Mouse (Mus musculus) forebrain, embryonic 13.5 days (tissue): ENCODE results near the gene Kcnk13. TPM values are rescaled to one million over a fixed set of nuclear protein-coding genes. Genes with fewer than 3 reads are reported as not detected.

ENCODE experiments used
- ATAC-seq: fragments of 200-750 bp; cut with Nextera tagmentation; 2 replicates; pipeline ENCODE4 v1.8.0; 2017
- H3K27ac ChIP-seq: fragments of 300-500 bp; sonication (generic); 2 replicates; pipeline ENCODE4 v1.5.1; 2015; ENCODE audit warnings: inconsistent platforms, mild to moderate bottlenecking, moderate library complexity
- H3K27me3 ChIP-seq: fragments of 300-500 bp; sonication (generic); 2 replicates; pipeline ENCODE4 v1.6.1; 2015; ENCODE audit warnings: mild to moderate bottlenecking, inconsistent platforms
- H3K36me3 ChIP-seq: fragments of 300-500 bp; sonication (generic); 2 replicates; pipeline ENCODE4 v1.6.1; 2015; ENCODE audit warnings: mild to moderate bottlenecking, inconsistent platforms; ENCODE audit not compliant: poor library complexity, severe bottlenecking
- H3K4me1 ChIP-seq: fragments of 300-500 bp; sonication (generic); 2 replicates; pipeline ENCODE4 v1.6.1; 2015; ENCODE audit warnings: inconsistent platforms
- H3K4me2 ChIP-seq: fragments of 300-500 bp; sonication (generic); 2 replicates; pipeline ENCODE4 v1.6.1; 2015; ENCODE audit warnings: inconsistent platforms, mild to moderate bottlenecking, moderate library complexity
- H3K4me3 ChIP-seq: fragments of 300-500 bp; sonication (generic); 2 replicates; pipeline ENCODE4 v1.5.1; 2015; ENCODE audit warnings: mild to moderate bottlenecking, inconsistent platforms
- H3K9ac ChIP-seq: fragments of 300-500 bp; sonication (generic); 2 replicates; pipeline ENCODE4 v1.6.1; 2015; ENCODE audit warnings: mild to moderate bottlenecking, inconsistent platforms
- H3K9me3 ChIP-seq: fragments of 300-500 bp; sonication (generic); replicated peaks from 2 replicates; pipeline ENCODE4 v1.6.1; 2016; ENCODE audit warnings: inconsistent platforms
- WGBS: fragments of 180-500 bp; shearing (Covaris S2); methylation state at CpG from one replicate; pipeline ENCODE4 v1.1.7; 2015; 5-methylcytosine and 5-hydroxymethylcytosine counted together
- polyA plus RNA-seq: library from polyadenylated mRNA; unstranded; fragments of >200 nt; fragmentation: Nextera tagmentation; extraction: Ambion mirVana; gene quantifications from 2 replicates; pipeline ENCODE4 v1.2.1, GENCODE M21; 2015

Kcnk13 gene
- 0.49 and 0.88 TPM in 2 replicates for polyA plus RNA-seq

GRCm38 (mm10) chr12:99964301-99965202 lies at the start of gene Kcnk13:
Gene Kcnk13, plus strand, starts transcription at chr12:99964499.
- Histone ChIP-seq H3K4me2 (peak within 1 kb of the TSS; percentile 98), H3K4me3 (peak within 1 kb of the TSS; percentile 56), H3K4me1 (peaks cover 42% of the 10 kb centered on the region), H3K9me3 (no peaks in the 10 kb centered on the region), H3K36me3 (no peaks in the 10 kb centered on the region), H3K9ac (peak within 1 kb of the TSS; percentile 60), H3K27me3 (peaks cover 70% of the 10 kb centered on the region), H3K27ac (no peak within 1 kb of the TSS)
- ATAC-seq: peak; percentile 76
- WGBS: under 1% methylated on average over 39 of the region's 39 CpGs

DNA sequence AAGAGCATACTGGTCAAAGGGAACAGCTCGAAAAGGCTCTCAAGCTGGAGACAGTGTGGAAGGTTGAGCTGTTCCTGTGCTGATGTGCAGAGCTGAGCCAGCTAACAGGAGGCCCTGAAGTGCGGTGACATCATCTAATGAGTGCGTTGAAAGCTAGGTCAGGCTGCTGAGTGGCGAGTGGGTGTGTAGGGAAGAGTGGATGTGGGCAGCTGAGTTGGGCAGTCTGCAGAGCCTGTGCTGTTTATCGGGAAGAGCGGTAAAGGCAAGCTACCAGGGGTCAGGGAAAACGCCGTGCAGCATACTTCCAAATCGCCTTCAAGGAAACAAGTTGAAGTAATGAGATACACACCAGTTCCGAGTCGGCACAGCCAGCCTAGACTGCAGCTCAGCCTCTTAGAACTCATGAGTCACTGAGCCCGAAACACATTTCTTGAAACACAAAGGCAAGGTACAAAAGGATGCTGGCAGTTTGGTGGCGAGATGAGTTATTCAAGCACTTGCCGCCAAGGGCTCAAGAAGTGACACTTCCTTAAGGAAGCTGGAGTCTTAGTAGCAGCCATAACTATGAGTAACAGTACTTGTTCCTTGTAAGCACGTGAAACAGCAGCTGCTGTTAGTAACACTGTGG lies 46.4 kb upstream of the Kcnk13 start:
- H3K9ac ChIP-seq: no peak overlapping the region
- ATAC-seq: no peak
- 86% methylated on average over 15 of the region's 15 CpGs for WGBS
- H3K4me1 ChIP-seq: peaks cover 4% of the 10 kb centered on the region
- no peaks in the 10 kb centered on the region for H3K27me3 ChIP-seq
- no peak overlapping the region for H3K4me2 ChIP-seq
- H3K27ac ChIP-seq: no peak overlapping the region
- H3K36me3 ChIP-seq: peaks cover 63% of the 10 kb centered on the region
- no peaks in the 10 kb centered on the region for H3K9me3 ChIP-seq
- no peak overlapping the region for H3K4me3 ChIP-seq

DNA sequence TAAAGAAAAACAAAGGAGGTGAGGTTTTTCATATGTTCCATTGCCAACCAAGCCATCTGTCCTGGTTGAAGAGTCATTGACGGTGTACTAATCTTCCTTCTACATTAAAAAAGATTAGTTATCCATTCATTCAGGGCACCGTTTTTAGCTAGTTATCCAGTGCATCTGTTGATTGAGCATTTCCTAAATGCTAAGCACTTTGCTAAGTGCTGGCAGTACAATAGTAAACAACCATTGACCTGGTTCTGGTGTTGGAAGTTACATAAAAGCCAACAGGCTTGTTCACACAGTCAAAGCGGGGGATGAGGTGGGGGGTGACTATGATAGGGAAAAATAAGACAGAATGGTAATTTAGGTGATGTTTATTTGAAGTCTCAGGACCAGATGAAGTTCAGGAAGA lies 44.7 kb upstream of the Kcnk13 start:
- WGBS: 93% methylated on average over 3 of the region's 3 CpGs
- Histone ChIP-seq H3K4me1 (peaks cover 17% of the 10 kb centered on the region), H3K4me3 (no peak overlapping the region), H3K36me3 (peaks cover 51% of the 10 kb centered on the region), H3K27me3 (no peaks in the 10 kb centered on the region), H3K4me2 (no peak overlapping the region), H3K9me3 (no peaks in the 10 kb centered on the region), H3K9ac (no peak overlapping the region), H3K27ac (no peak overlapping the region)
- no peak for ATAC-seq

- H3K4me3 ChIP-seq: no peak overlapping the region
- no peak overlapping the region for H3K4me2 ChIP-seq
- WGBS: 87% methylated on average over 3 of the region's 3 CpGs
- H3K27me3 ChIP-seq: no peaks in the 10 kb centered on the region
- no peak for ATAC-seq
- peaks cover 53% of the 10 kb centered on the region for H3K36me3 ChIP-seq
- no peaks in the 10 kb centered on the region for H3K9me3 ChIP-seq
- H3K9ac ChIP-seq: no peak overlapping the region
- peaks cover 17% of the 10 kb centered on the region for H3K4me1 ChIP-seq
- H3K27ac ChIP-seq: no peak overlapping the region
Observed at GRCm38 (mm10) chr12:99921045-99921444, 43.3 kb upstream of the Kcnk13 start.

DNA sequence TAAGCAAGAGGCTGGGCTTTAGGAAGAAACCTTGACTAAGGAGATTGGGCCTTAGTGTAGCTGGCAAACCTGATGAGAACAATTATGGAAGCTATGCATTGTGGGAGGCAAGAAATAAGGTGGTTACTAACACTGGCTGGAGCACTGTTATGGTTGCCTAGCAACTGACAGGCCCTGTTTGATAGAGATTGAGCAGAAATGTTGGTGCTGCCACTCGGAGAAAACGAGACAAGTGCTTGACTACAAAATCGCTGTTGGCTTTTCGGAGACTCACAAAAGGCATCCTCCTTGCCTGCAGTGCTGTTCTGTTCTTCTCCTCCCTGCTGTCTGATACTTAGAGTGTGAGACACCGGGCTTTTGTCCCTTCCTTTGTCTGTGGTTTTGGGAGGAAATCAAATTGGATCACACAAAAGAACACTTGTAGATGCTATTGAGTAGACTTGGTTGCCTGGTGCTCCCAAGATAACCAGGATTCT lies 41.1 kb upstream of the Kcnk13 start:
- 4% methylated on average over 5 of the region's 5 CpGs for WGBS
- Histone ChIP-seq H3K4me1 (peaks cover 17% of the 10 kb centered on the region), H3K4me2 (no peak overlapping the region), H3K9ac (no peak overlapping the region), H3K27me3 (no peaks in the 10 kb centered on the region), H3K9me3 (no peaks in the 10 kb centered on the region), H3K4me3 (no peak overlapping the region), H3K36me3 (peaks cover 48% of the 10 kb centered on the region), H3K27ac (peak overlapping the region; percentile 83)
- peak; percentile 85 for ATAC-seq

DNA sequence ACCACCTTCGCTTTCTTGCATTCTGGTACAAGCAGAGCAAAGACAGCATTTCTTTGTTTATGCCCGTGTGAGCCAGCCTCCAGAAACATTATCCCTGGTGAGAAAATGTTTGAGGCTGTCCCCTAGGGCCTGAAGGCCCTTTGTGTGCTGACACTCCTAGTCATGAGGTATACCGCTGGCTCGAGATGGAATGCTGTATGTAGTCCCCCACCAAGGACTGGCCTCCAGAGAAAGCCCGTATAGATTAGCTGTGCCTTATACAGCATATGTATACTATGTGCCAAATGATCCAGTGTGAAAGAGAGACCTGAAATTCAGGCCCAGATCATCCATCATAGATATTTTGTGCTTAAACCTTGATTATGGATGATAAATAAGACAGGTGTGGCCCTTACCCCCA lies 40.6 kb upstream of the Kcnk13 start:
- peak overlapping the region; percentile 83 for H3K27ac ChIP-seq
- no peak overlapping the region for H3K4me3 ChIP-seq
- peaks cover 17% of the 10 kb centered on the region for H3K4me1 ChIP-seq
- ATAC-seq: no peak
- H3K9ac ChIP-seq: no peak overlapping the region
- no peak overlapping the region for H3K4me2 ChIP-seq
- peaks cover 43% of the 10 kb centered on the region for H3K36me3 ChIP-seq
- no peaks in the 10 kb centered on the region for H3K9me3 ChIP-seq
- no peaks in the 10 kb centered on the region for H3K27me3 ChIP-seq
- WGBS: 32% methylated on average over 5 of the region's 5 CpGs

DNA sequence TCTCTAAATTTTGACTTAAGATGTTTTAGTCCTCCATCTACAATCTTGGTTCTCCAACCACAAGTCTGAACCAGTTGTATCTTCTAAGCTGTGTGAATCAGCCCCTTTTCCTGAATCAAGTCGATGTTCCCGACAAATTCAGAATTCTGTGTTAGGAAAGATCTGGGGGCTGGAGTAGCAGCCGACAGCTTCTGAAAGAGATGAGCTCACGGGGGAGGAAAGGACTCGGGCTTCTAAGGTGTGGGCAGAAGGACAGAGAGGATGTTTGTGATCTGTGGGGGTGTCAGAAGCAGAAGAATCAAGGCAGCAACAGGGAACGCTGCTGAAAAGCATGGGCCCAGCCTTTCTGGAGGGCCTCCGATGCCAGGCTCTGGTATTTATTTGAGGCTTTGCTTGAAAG lies 36.0 kb upstream of the Kcnk13 start:
- no peak overlapping the region for H3K9ac ChIP-seq
- H3K36me3 ChIP-seq: peaks cover 51% of the 10 kb centered on the region
- H3K27me3 ChIP-seq: no peaks in the 10 kb centered on the region
- H3K4me2 ChIP-seq: no peak overlapping the region
- no peak for ATAC-seq
- H3K4me1 ChIP-seq: peaks cover 9% of the 10 kb centered on the region
- H3K9me3 ChIP-seq: no peaks in the 10 kb centered on the region
- no peak overlapping the region for H3K27ac ChIP-seq
- WGBS: 90% methylated on average over 7 of the region's 7 CpGs
- H3K4me3 ChIP-seq: no peak overlapping the region

DNA sequence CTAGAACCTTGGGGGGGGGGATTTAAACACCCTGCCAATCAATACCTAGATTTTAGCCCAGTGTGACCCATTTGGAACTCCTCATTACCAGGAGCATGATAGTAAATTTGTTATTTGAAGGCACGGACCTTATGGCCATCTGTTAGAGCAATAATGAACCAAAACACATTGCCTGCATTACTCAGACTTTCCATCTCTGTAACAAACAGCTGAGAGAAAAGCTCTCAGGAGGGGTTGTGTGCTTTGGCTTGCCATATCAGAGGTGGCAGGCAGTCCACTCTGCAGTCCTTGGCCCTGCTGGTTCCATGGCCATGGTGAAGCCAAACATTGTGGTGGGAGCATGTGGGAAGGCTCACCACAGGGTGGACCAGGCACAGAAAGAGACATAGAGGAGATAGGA lies 35.1 kb upstream of the Kcnk13 start:
- H3K4me3 ChIP-seq: no peak overlapping the region
- H3K9me3 ChIP-seq: no peaks in the 10 kb centered on the region
- H3K27me3 ChIP-seq: no peaks in the 10 kb centered on the region
- no peak overlapping the region for H3K4me2 ChIP-seq
- ATAC-seq: no peak
- WGBS: 88% methylated on average over 1 of the region's 1 CpGs
- H3K4me1 ChIP-seq: peaks cover under 1% of the 10 kb centered on the region
- no peak overlapping the region for H3K9ac ChIP-seq
- H3K27ac ChIP-seq: no peak overlapping the region
- H3K36me3 ChIP-seq: peaks cover 57% of the 10 kb centered on the region

DNA sequence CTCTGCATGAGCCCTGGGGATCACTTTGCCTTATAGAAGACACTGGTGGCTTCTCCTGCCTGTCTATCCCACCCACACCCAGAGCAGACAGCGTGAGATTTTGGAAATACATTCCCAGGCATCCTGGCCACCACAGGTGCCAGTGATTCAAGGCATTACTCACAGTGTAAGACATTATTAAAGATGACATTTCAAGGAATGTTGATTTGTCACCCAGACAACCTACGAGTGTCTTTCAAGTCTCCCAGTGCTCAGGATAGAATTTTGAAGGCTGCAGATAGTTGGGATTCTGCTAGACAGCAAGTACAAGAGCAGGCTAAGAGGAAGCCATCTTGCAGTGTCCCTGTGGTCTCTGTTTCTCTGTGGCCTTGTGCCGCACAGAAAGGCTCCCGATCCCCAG lies 32.1 kb upstream of the Kcnk13 start:
- Histone ChIP-seq H3K9me3 (no peaks in the 10 kb centered on the region), H3K27me3 (no peaks in the 10 kb centered on the region), H3K27ac (no peak overlapping the region), H3K4me3 (no peak overlapping the region), H3K4me1 (no peaks in the 10 kb centered on the region), H3K36me3 (peaks cover 65% of the 10 kb centered on the region), H3K4me2 (no peak overlapping the region), H3K9ac (no peak overlapping the region)
- no peak for ATAC-seq
- WGBS: 96% methylated on average over 4 of the region's 4 CpGs

- no peaks in the 10 kb centered on the region for H3K27me3 ChIP-seq
- H3K9me3 ChIP-seq: no peaks in the 10 kb centered on the region
- peaks cover 61% of the 10 kb centered on the region for H3K36me3 ChIP-seq
- H3K4me2 ChIP-seq: no peak overlapping the region
- H3K27ac ChIP-seq: no peak overlapping the region
- H3K4me1 ChIP-seq: no peaks in the 10 kb centered on the region
- WGBS: 92% methylated on average over 3 of the region's 3 CpGs
- H3K4me3 ChIP-seq: no peak overlapping the region
- no peak for ATAC-seq
- H3K9ac ChIP-seq: no peak overlapping the region
Observed at GRCm38 (mm10) chr12:99933630-99934029, 30.7 kb upstream of the Kcnk13 start.

DNA sequence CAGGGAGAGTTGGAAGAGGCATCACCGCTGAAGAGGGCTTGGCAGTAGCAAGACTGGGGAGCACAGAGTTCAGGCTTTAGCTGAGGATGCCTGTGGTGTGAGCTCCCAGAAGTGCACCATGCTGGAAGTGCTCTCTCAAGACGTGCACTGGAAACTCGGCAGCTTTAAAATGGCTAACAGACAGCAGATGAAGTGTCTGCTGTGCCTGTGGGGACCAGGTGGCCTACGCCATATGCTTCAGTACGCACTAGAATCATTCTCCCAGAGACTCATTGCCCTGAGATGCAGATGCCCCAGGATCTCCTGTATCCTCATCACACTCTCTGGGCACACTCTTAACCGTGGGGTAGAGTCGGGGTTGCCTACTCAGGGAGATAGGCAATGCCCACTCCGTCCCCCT lies 28.9 kb upstream of the Kcnk13 start:
- WGBS: 88% methylated on average over 8 of the region's 8 CpGs

DNA sequence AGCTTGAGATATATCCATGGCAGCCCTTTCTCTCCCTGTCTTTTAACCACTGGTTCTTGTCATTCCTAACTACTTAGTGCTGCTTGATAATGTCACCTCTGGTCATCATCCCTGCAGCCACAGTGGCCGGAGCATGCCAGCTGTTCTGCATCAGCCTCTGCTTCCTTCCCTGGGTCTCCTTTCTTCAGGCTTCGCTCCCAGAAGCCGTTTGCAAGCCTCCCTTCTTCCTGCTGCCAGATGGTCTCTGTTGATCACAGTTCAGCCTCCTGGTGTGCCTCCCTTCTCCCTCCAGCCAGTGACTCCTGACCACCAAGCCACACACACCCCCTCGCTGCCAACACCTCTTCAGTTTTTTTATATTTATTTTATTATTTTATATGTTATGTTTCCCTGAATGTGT lies 25.8 kb upstream of the Kcnk13 start:
- 87% methylated on average over 4 of the region's 4 CpGs for WGBS
- H3K9ac ChIP-seq: no peak overlapping the region
- H3K4me3 ChIP-seq: no peak overlapping the region
- no peaks in the 10 kb centered on the region for H3K9me3 ChIP-seq
- ATAC-seq: no peak
- no peaks in the 10 kb centered on the region for H3K27me3 ChIP-seq
- H3K36me3 ChIP-seq: peaks cover 76% of the 10 kb centered on the region
- H3K4me2 ChIP-seq: no peak overlapping the region
- no peaks in the 10 kb centered on the region for H3K4me1 ChIP-seq
- H3K27ac ChIP-seq: no peak overlapping the region

More for the DNA sequence above, 28.9 kb upstream of the Kcnk13 start:
- no peak for ATAC-seq
- Histone ChIP-seq H3K9ac (no peak overlapping the region), H3K27me3 (no peaks in the 10 kb centered on the region), H3K27ac (no peak overlapping the region), H3K4me2 (no peak overlapping the region), H3K36me3 (peaks cover 65% of the 10 kb centered on the region), H3K9me3 (no peaks in the 10 kb centered on the region), H3K4me3 (no peak overlapping the region), H3K4me1 (no peaks in the 10 kb centered on the region)
